ENCODE assay signal across 8 mouse cellular contexts in genomic region chr13:51099560-51100232, GRCm38 (mm10). TPM values are rescaled to one million over a fixed set of nuclear protein-coding genes. Genes with fewer than 3 reads are reported as not detected.
DNase-seq lines count a peak whose midpoint lies in the region; ATAC-seq and TF ChIP-seq lines count a peak whose summit lies in the region.

No protein-coding gene starts in this region.

- TF ChIP-seq CTCF in liver, adult 2 months (IDR thresholded peaks at IDR 0.05; ENCODE audit: low read depth, low read length) = no peak

- H3K4me2 ChIP-seq in hindbrain, embryonic 11.5 days (replicated peaks; ENCODE audit: low read depth, low read length) = peak overlapping the region; percentile 97
- peak overlapping the region; percentile 86 for H3K4me2 ChIP-seq in myocyte (ENCODE audit: low read depth)

- H3K36me3 ChIP-seq in hindbrain, embryonic 11.5 days (ENCODE audit: control insufficient read depth, insufficient read depth, low read length) = no peaks in the 10 kb centered on the region; the same call in 1 of the 2 replicates
- no peaks in the 10 kb centered on the region for H3K36me3 ChIP-seq in liver, adult 2 months (ENCODE audit: control insufficient read depth, insufficient read depth, low read length)
- no peaks in the 10 kb centered on the region for H3K36me3 ChIP-seq in myocyte (ENCODE audit: control insufficient read depth, insufficient read depth)

- peak; percentile 26 for ATAC-seq in common myeloid progenitor, adult 5-6 weeks (replicated peaks; ENCODE audit: low read depth, poor library complexity, severe bottlenecking)
- no peak for ATAC-seq in hindbrain, embryonic 11.5 days (ENCODE audit: low FRiP score)

- H3ac ChIP-seq in myocyte (ENCODE audit: control insufficient read depth, insufficient read length) = no peak overlapping the region

- peak; percentile 37 to 51 for DNase-seq in lung, adult 18-20 months
- DNase-seq in lung, postnatal 10 days = no peak
- no peak for DNase-seq in hindbrain, embryonic 11.5 days (ENCODE audit: low spot score)
- peak; percentile 75 for DNase-seq in liver, adult 2 months (ENCODE audit: extremely low read depth, low read depth, low spot score)
- DNase-seq in cerebellum, adult 11 months = no peak
- no peak for DNase-seq in adrenal gland, adult 2 months

- WGBS in hindbrain, embryonic 11.5 days = 11% methylated on average over 26 of the region's 26 CpGs
- WGBS in liver, adult 2 months = 3% methylated on average over 26 of the region's 26 CpGs

- H3K79me2 ChIP-seq in liver, adult 2 months (ENCODE audit: control insufficient read depth, insufficient read depth, low read length) = peaks cover 17% of the 10 kb centered on the region; the same call in 1 of the 2 replicates
- H3K79me2 ChIP-seq in myocyte (ENCODE audit: control insufficient read depth, insufficient read depth) = peaks cover 35% of the 10 kb centered on the region

- no peaks in the 10 kb centered on the region for H3K4me1 ChIP-seq in hindbrain, embryonic 11.5 days (replicated peaks; ENCODE audit: control insufficient read depth, insufficient read depth, low read length)
- peaks cover 22% of the 10 kb centered on the region for H3K4me1 ChIP-seq in liver, adult 2 months (ENCODE audit: control insufficient read depth, insufficient read depth, low read length)

- H3K27ac ChIP-seq in hindbrain, embryonic 11.5 days (ENCODE audit: low read depth, low read length) = peak overlapping the region; percentile 92
- H3K27ac ChIP-seq in liver, adult 2 months (replicated peaks; ENCODE audit: insufficient read depth, low read depth, low read length) = peak overlapping the region; percentile 68

- no peaks in the 10 kb centered on the region for H3K27me3 ChIP-seq in hindbrain, embryonic 11.5 days (ENCODE audit: control insufficient read depth, insufficient read depth, low read length)
- H3K27me3 ChIP-seq in liver, adult 2 months (ENCODE audit: control insufficient read depth, insufficient read depth, low read length) = no peaks in the 10 kb centered on the region
- no peaks in the 10 kb centered on the region for H3K27me3 ChIP-seq in myocyte (ENCODE audit: control insufficient read depth, insufficient read depth, insufficient read length)

- no peak for TF ChIP-seq POLR2A in liver, adult 2 months (IDR thresholded peaks at IDR 0.05; ENCODE audit: extremely low read depth, insufficient read depth, low read length)
- TF ChIP-seq POLR2A in myocyte (IDR thresholded peaks at IDR 0.05; ENCODE audit: insufficient read length, low read depth) = no peak

- H3K4me3 ChIP-seq in hindbrain, embryonic 11.5 days (ENCODE audit: low read depth, low read length) = peak overlapping the region; percentile 78
- peak overlapping the region; percentile 87 for H3K4me3 ChIP-seq in liver, adult 2 months (ENCODE audit: insufficient read depth, low read depth, low read length)
- H3K4me3 ChIP-seq in myocyte = peak overlapping the region; percentile 46

- peak overlapping the region; percentile 96 for H3K9ac ChIP-seq in hindbrain, embryonic 11.5 days (ENCODE audit: low read depth, low read length)
- peak overlapping the region; percentile 79 for H3K9ac ChIP-seq in liver, adult 2 months (ENCODE audit: low read depth, low read length)

- H3K9me3 ChIP-seq in hindbrain, embryonic 11.5 days (ENCODE audit: control insufficient read depth, low read length) = no peaks in the 10 kb centered on the region

TF ChIP-seq in myocyte, 11 proteins besides CTCF, POLR2A, EP300 and RAD21:
- no peak for TF ChIP-seq MYOG (IDR thresholded peaks at IDR 0.05; ENCODE audit: control insufficient read depth in 1 of 3, insufficient read depth in 1 of 3, insufficient read length in 2 of 3, low read depth in 2 of 3)
- no peak for TF ChIP-seq POLR2AphosphoS2 (IDR thresholded peaks at IDR 0.05; ENCODE audit: insufficient read length, low read depth)
- TF ChIP-seq CEBPB (IDR thresholded peaks at IDR 0.05; ENCODE audit: insufficient read depth, poor library complexity, severe bottlenecking) = no peak
- TF ChIP-seq TCF3 (IDR thresholded peaks at IDR 0.05; ENCODE audit: insufficient read length, low read depth) = no peak
- no peak for TF ChIP-seq TCF12 (IDR thresholded peaks at IDR 0.05; ENCODE audit: insufficient read depth, poor library complexity, severe bottlenecking)
- TF ChIP-seq MAX (IDR thresholded peaks at IDR 0.05; ENCODE audit: low read depth) = no peak
- no peak for TF ChIP-seq SRF (IDR thresholded peaks at IDR 0.05; ENCODE audit: control insufficient read depth, insufficient read length, low read depth)
- no peak for TF ChIP-seq REST (IDR thresholded peaks at IDR 0.05; ENCODE audit: insufficient read depth, insufficient read length)
- TF ChIP-seq E2F4 (IDR thresholded peaks at IDR 0.05; ENCODE audit: insufficient read depth) = no peak
- no peak for TF ChIP-seq USF1 (IDR thresholded peaks at IDR 0.05; ENCODE audit: low read depth)
- TF ChIP-seq MYOD1 (IDR thresholded peaks at IDR 0.05; ENCODE audit: control insufficient read depth in 1 of 3, insufficient read length in 2 of 3, low read depth in 2 of 3) = no peak

RNA-seq across cellular contexts. Expression of gene Spin1, which starts 1.0 kb away (rescaled TPM):
- 40.1 and 53.8 TPM in 2 replicates for total RNA-seq in common myeloid progenitor, adult 5-6 weeks (2017)
- polyA plus RNA-seq in hindbrain, embryonic 11.5 days (2014; fragmentation: Nextera tagmentation; extraction: Ambion mirVana) = 102 and 108 TPM in 2 replicates
- total RNA-seq in liver, adult 2 months (2014; rRNA removed) = 39.5 and 52.2 TPM in 2 replicates
- 17.1 and 19.5 TPM in 2 replicates for polyA plus RNA-seq in liver, adult 2 months (2012; rRNA removed)
- 18.3 TPM for polyA plus RNA-seq in myocyte (2012; fragmentation: generic; extraction: Trizol)
- 10 to 100 TPM; 54.1 to 67.6 TPM for total RNA-seq in adrenal gland, adult 2 months (2021)
- 8.2 and 8.5 TPM in 2 replicates for polyA plus RNA-seq in adrenal gland, adult 2 months (2012; rRNA removed)

Comparison
In these comparisons a context has a peak if more than half of its experiments do, and no peak if none do; other contexts are left out.
1. DNase-seq: peak in lung, adult 18-20 months (2 of 2) and liver, adult 2 months (single experiment); none in lung, postnatal 10 days (single experiment), hindbrain, embryonic 11.5 days (single experiment), cerebellum, adult 11 months (single experiment) and adrenal gland, adult 2 months (single experiment).
2. Peak in every context shown above with its lines, with median percentiles within 50 percentile points of each other: H3K4me3 ChIP-seq.